In genomic region chr4:109979461-109980320, GRCm38 (mm10) we compare ENCODE assay signal across 9 mouse cellular contexts. TPM values are rescaled to one million over a fixed set of nuclear protein-coding genes. Genes with fewer than 3 reads are reported as not detected.
DNase-seq lines count a peak whose midpoint lies in the region; ATAC-seq lines count a peak whose summit lies in the region.
"Had no signal": no experiment of that assay in that cellular context is flagged by ENCODE, and none has a peak within 500 bp of the region (broad histone marks: within the 10 kb centered on the region; RNA-seq: fewer than 3 reads in every experiment).

No protein-coding gene starts in this region.

- 1% methylated on average over 62 of the region's 66 CpGs for WGBS in limb, embryonic 15.5 days

- H3K27me3 ChIP-seq in limb, embryonic 15.5 days = peaks cover 98% of the 10 kb centered on the region

- peak; percentile 38 to 48 for DNase-seq in cerebellum, postnatal 10 days
- DNase-seq in cerebellum, adult 9-10 months = no peak
- DNase-seq in right cerebral cortex, postnatal 4 days = peak; percentile 21
- no peak for DNase-seq in right cerebral cortex, postnatal 25 days
- peak; percentile 12 for DNase-seq in yolk sac, embryonic 10.5 days (ENCODE audit: low spot score)
- no peak for DNase-seq in urinary bladder, adult 18-20 months (ENCODE audit: low spot score in 2 of 2)

- H3K9ac ChIP-seq in limb, embryonic 15.5 days = no peak overlapping the region

- H3K9me3 ChIP-seq in limb, embryonic 15.5 days = no peaks in the 10 kb centered on the region

- H3K4me1 ChIP-seq in limb, embryonic 15.5 days = peaks cover 56% of the 10 kb centered on the region

- peak overlapping the region; percentile 24 for H3K4me3 ChIP-seq in limb, embryonic 15.5 days
- H3K4me3 ChIP-seq: erythroblast, embryonic 14.5 days had no signal

- no peak for ATAC-seq in limb, embryonic 15.5 days (ENCODE audit: insufficient number of reproducible peaks, low FRiP score, low TSS enrichment, low read depth)
- ATAC-seq in monocyte, adult 5-6 weeks (replicated peaks; ENCODE audit: insufficient number of reproducible peaks, low FRiP score, low TSS enrichment, poor library complexity, severe bottlenecking) = no peak

- no peak overlapping the region for H3K27ac ChIP-seq in limb, embryonic 15.5 days

- H3K36me3 ChIP-seq in limb, embryonic 15.5 days = no peaks in the 10 kb centered on the region

- peak overlapping the region; percentile 32 for H3K4me2 ChIP-seq in limb, embryonic 15.5 days

RNA-seq across cellular contexts. Expression of gene Dmrta2, which starts 1.8 kb away (rescaled TPM):
- polyA plus RNA-seq in limb, embryonic 15.5 days (2015; fragmentation: Nextera tagmentation; extraction: Ambion mirVana) = 0.09 and 0.17 TPM in 2 replicates
- total RNA-seq in monocyte, adult 5-6 weeks (2017) = 0.19 to 0.21 TPM in 2 of 3 replicates, not detected in the other

Comparison
In these comparisons a context has a peak if more than half of its experiments do, and no peak if none do; other contexts are left out.
1. DNase-seq: peak in cerebellum, postnatal 10 days (2 of 2), right cerebral cortex, postnatal 4 days (single experiment) and yolk sac, embryonic 10.5 days (single experiment); none in cerebellum, adult 9-10 months (single experiment), right cerebral cortex, postnatal 25 days (single experiment) and urinary bladder, adult 18-20 months (0 of 2).